Mouse (Mus musculus) neural tube, embryonic 11.5 days (tissue): ENCODE measurements around the gene BC017158. TPM values are rescaled to one million over a fixed set of nuclear protein-coding genes. Genes with fewer than 3 reads are reported as not detected.

Experiments
- ATAC-seq: fragments of 200-750 bp; cut with Nextera tagmentation; 2 replicates; pipeline ENCODE4 v1.8.0; 2017; ENCODE audit warnings: moderate number of reproducible peaks, mild to moderate bottlenecking, moderate TSS enrichment, moderate library complexity; ENCODE audit not compliant: insufficient read depth, low FRiP score, low TSS enrichment
- DNase-seq: peaks from one replicate; pipeline ENCODE4 v3.0.0-alpha.2; 2015; ENCODE audit warnings: low spot score
- H3K27ac ChIP-seq: fragments of 300-500 bp; sonication (generic); 2 replicates; pipeline ENCODE4 v1.5.1; 2014; ENCODE audit warnings: low read depth, mild to moderate bottlenecking, low read length
- H3K27me3 ChIP-seq: fragments of 300-500 bp; sonication (generic); 2 replicates; pipeline ENCODE4 v1.6.1; 2014; ENCODE audit warnings: mild to moderate bottlenecking, low read length, mixed read lengths; ENCODE audit not compliant: control insufficient read depth, insufficient read depth
- H3K36me3 ChIP-seq: fragments of 300-500 bp; sonication (generic); 2 replicates; pipeline ENCODE4 v1.6.1; 2014; ENCODE audit warnings: mild to moderate bottlenecking, low read length, moderate library complexity, mixed read lengths; ENCODE audit not compliant: control insufficient read depth, insufficient read depth
- H3K4me1 ChIP-seq: fragments of 300-500 bp; sonication (generic); 2 replicates; pipeline ENCODE4 v1.6.1; 2014; ENCODE audit warnings: low read length, mixed read lengths; ENCODE audit not compliant: control insufficient read depth, insufficient read depth
- H3K4me2 ChIP-seq: fragments of 300-500 bp; sonication (generic); 2 replicates; pipeline ENCODE4 v1.6.1; 2014; ENCODE audit warnings: low read depth, mild to moderate bottlenecking, moderate library complexity
- H3K4me3 ChIP-seq: fragments of 300-500 bp; sonication (generic); 2 replicates; pipeline ENCODE4 v1.5.1; 2014; ENCODE audit warnings: low read depth, low read length
- H3K9ac ChIP-seq: fragments of 300-500 bp; sonication (generic); 2 replicates; pipeline ENCODE4 v1.6.1; 2014; ENCODE audit warnings: mild to moderate bottlenecking, low read length
- H3K9me3 ChIP-seq: fragments of 300-500 bp; sonication (generic); 2 replicates; pipeline ENCODE4 v1.6.1; 2016; ENCODE audit warnings: low read length; ENCODE audit not compliant: control insufficient read depth
- WGBS: fragments of 180-500 bp; shearing (Covaris S2); extraction: QIAGEN DNeasy Blood & Tissue Kit; methylation state at CpG from one replicate; pipeline ENCODE4 v1.1.7; 2014; 5-methylcytosine and 5-hydroxymethylcytosine counted together
- polyA plus RNA-seq: library from polyadenylated mRNA; unstranded; fragments of >200 nt; fragmentation: Nextera tagmentation; extraction: Ambion mirVana; gene quantifications from 2 replicates; pipeline ENCODE4 v1.2.1, GENCODE M21; 2014

The BC017158 gene
- polyA plus RNA-seq, 1 experiment from 2014 or later: 24.2 TPM

DNA sequence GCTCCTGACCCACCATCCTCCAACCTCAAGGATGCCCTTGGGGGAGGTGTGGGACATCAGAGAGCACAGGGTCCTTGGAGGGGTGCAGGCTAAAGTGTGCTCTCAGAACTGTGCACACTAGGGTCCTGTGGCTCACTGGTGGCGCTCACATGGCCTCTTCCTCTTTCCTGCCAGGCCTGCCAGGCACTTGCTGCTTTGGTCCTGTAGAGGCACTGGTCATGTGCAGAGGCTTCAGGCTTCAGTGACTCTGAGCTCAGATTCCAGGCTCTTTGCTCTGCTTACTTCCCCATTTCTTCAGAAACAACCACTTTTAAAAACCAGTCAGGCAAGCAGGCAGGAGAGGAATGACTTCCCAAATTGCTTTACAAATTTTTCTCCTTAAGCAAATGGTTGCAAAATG is 34.9 kb upstream of the BC017158 start:
- Histone ChIP-seq H3K4me2 (no peak overlapping the region), H3K27ac (no peak overlapping the region), H3K36me3 (no peaks in the 10 kb centered on the region), H3K9me3 (no peaks in the 10 kb centered on the region), H3K9ac (no peak overlapping the region), H3K27me3 (no peaks in the 10 kb centered on the region), H3K4me3 (no peak overlapping the region), H3K4me1 (no peaks in the 10 kb centered on the region)
- no peak for ATAC-seq
- 94% methylated on average over 1 of the region's 1 CpGs for WGBS
- DNase-seq: no peak

DNA sequence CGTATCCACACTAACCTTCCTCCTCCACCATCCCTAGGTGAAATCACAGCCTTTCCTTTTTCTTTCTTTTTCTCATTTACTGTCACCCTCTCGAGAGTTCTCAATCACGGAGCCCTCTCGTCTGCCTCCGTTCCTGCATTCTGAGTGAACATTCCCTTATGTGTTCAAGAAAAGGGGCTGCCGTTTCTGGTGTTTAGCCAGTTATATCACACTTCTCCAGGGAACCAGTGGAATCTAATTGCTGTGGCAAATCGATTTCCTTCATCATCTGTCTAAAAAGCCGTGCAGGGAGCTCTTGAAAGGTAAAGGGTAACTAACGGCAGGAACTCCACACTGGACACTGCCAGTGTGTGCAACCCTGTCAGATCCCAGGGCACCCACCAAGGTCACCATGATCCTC is 33.0 kb upstream of the BC017158 start:
- Histone ChIP-seq H3K9ac (no peak overlapping the region), H3K36me3 (no peaks in the 10 kb centered on the region), H3K9me3 (no peaks in the 10 kb centered on the region), H3K4me1 (no peaks in the 10 kb centered on the region), H3K4me2 (no peak overlapping the region), H3K27ac (no peak overlapping the region), H3K4me3 (no peak overlapping the region), H3K27me3 (no peaks in the 10 kb centered on the region)
- DNase-seq: no peak
- 47% methylated on average over 9 of the region's 9 CpGs for WGBS
- ATAC-seq: no peak

DNA sequence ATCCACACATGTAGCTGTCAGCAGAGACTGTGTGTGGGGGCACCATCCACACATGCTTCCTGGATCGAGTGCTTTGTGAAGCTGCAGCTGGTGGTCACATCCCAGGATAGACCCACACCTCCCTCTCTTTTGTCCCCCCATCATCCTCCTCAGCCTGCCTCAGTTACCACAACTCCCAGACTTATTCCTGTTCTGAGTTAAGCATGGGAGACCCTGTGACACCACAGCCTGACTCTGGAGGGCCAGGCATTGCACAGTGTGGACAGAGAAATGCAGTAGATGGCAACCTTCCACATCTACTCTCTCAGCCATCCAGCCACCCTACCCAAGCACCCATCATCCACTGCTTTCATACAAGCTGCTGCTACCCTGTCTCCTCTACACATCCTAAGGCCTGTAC is 27.0 kb upstream of the BC017158 start:
- no peaks in the 10 kb centered on the region for H3K9me3 ChIP-seq
- no peak overlapping the region for H3K4me3 ChIP-seq
- no peaks in the 10 kb centered on the region for H3K27me3 ChIP-seq
- no peak overlapping the region for H3K9ac ChIP-seq
- ATAC-seq: no peak
- WGBS: 93% methylated on average over 1 of the region's 1 CpGs
- H3K36me3 ChIP-seq: no peaks in the 10 kb centered on the region
- H3K4me1 ChIP-seq: no peaks in the 10 kb centered on the region
- DNase-seq: no peak
- H3K4me2 ChIP-seq: no peak overlapping the region
- no peak overlapping the region for H3K27ac ChIP-seq

DNA sequence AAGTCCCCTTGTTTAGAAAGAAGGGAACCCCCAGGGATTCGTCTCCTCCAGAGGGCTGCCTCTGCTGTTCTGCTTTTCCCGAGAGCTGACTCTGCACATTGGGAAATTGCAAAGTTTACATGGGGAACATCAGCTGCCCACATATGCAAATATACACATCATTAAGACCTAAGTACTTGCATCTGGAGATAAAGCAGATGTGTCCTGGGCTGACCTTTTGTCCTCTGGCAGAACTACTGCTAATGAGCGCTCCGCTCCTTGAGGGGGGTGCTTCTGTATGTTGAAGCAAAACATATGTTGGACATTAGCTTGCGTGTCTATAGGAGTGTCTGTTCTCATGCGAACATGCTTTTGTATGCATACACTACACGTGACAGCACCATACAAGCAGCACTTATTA is 23.3 kb upstream of the BC017158 start:
- no peak for ATAC-seq
- H3K4me3 ChIP-seq: no peak overlapping the region
- H3K4me2 ChIP-seq: no peak overlapping the region
- no peaks in the 10 kb centered on the region for H3K9me3 ChIP-seq
- no peaks in the 10 kb centered on the region for H3K27me3 ChIP-seq
- DNase-seq: no peak
- 75% methylated on average over 7 of the region's 7 CpGs for WGBS
- H3K4me1 ChIP-seq: no peaks in the 10 kb centered on the region
- no peak overlapping the region for H3K9ac ChIP-seq
- H3K36me3 ChIP-seq: no peaks in the 10 kb centered on the region
- no peak overlapping the region for H3K27ac ChIP-seq

DNA sequence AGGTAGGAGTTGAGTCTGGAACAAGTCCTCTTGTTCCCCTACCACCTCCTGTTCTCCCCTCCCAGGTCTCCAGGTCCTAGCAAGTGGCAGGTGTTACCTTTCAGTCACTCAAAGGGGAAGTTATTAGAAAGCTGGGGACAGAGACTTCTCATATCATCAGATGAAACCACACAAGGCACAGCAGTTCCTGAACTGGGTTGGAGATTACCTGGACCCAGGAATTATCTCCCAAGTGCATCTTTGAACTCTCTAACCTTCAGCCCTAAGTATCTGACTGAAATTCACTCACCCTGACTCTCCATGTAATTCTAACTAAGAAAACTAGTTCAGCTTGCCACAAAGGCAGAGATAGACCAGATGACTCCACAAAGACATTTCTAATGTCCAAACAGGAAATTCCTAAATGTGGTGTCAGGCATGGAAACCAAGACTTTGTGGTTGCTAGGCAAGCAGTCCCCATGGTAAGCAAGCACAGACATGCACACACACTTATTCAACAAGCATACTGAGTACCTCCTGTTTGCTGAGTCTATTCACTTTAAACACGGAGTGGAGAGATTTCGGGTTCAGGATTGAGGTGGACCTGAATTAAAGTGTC is 22.3 kb upstream of the BC017158 start:
- no peaks in the 10 kb centered on the region for H3K36me3 ChIP-seq
- H3K4me2 ChIP-seq: no peak overlapping the region
- H3K27me3 ChIP-seq: no peaks in the 10 kb centered on the region
- no peaks in the 10 kb centered on the region for H3K4me1 ChIP-seq
- 86% methylated on average over 2 of the region's 2 CpGs for WGBS
- H3K4me3 ChIP-seq: no peak overlapping the region
- H3K27ac ChIP-seq: no peak overlapping the region
- no peak overlapping the region for H3K9ac ChIP-seq
- ATAC-seq (no peak), DNase-seq (no peak)
- H3K9me3 ChIP-seq: no peaks in the 10 kb centered on the region

DNA sequence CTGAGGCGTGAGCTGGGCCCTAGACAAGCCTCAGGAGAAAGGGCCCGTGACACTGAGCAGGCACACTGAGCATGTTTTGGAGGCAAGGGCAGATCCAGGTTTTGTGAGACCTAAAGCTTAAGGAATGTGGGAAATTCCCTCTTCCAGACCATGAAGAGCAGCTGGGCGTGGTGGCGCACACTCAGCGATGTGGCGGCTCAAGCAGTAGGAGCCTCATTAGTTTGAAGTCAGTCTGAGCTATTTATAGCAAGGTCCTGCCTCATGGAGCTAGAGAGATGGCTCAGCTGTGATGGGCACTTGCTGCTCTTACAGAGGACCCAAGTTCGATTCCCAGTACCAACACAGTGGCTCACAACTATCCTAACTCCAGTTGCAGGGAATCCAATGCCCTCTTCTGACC is 21.2 kb upstream of the BC017158 start:
- ATAC-seq (no peak), DNase-seq (no peak)
- Histone ChIP-seq H3K4me1 (no peaks in the 10 kb centered on the region), H3K9me3 (no peaks in the 10 kb centered on the region), H3K4me2 (no peak overlapping the region), H3K36me3 (no peaks in the 10 kb centered on the region), H3K4me3 (no peak overlapping the region), H3K9ac (no peak overlapping the region), H3K27me3 (no peaks in the 10 kb centered on the region), H3K27ac (no peak overlapping the region)
- 90% methylated on average over 7 of the region's 7 CpGs for WGBS

DNA sequence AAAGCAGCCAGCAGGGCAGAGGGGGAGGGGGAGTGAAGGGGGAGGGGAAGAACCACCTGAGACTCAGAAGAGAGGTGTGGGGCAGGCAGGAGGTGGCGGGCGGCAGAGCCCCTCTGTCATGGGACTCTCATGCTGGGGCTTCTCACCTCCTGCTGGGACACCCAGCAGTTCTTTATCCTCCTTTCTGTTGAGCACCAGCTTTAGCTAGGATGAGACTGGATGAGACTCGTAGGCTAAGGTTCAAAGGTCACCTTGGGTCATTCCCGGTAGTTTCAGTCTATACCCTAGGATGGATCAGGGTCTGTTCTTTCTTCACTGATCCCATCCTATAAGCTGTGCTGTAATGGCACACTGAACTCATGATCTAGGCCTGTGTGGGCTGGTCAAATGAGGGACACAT is 19.0 kb upstream of the BC017158 start:
- Histone ChIP-seq H3K27me3 (no peaks in the 10 kb centered on the region), H3K4me1 (no peaks in the 10 kb centered on the region), H3K36me3 (no peaks in the 10 kb centered on the region), H3K4me2 (no peak overlapping the region), H3K9me3 (no peaks in the 10 kb centered on the region), H3K4me3 (no peak overlapping the region), H3K9ac (no peak overlapping the region), H3K27ac (no peak overlapping the region)
- no peak for DNase-seq
- WGBS: 54% methylated on average over 4 of the region's 4 CpGs
- ATAC-seq: no peak

DNA sequence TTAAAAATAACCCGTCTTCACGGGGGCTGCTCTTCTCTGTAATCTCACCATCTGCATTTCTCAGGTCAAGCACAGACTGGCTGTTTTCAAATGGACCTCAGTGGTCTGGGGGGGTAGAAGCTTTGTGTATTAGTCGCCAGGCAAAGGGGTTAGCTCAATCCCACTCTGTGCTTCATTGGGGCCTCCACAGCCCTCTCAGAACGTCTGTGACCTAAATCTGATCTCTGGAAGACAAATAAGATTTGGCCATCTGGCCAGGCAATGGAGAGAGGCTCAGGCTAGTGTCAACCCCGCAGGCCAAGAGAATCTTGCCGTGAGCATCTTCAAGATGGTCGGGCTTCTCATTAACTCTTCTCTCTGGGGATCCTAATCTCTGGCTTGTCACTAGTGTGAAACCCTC is 16.5 kb upstream of the BC017158 start:
- no peaks in the 10 kb centered on the region for H3K9me3 ChIP-seq
- H3K27me3 ChIP-seq: no peaks in the 10 kb centered on the region
- no peak overlapping the region for H3K9ac ChIP-seq
- no peak for ATAC-seq
- H3K36me3 ChIP-seq: no peaks in the 10 kb centered on the region
- H3K4me1 ChIP-seq: no peaks in the 10 kb centered on the region
- 79% methylated on average over 7 of the region's 7 CpGs for WGBS
- DNase-seq: no peak
- H3K4me2 ChIP-seq: no peak overlapping the region
- H3K27ac ChIP-seq: no peak overlapping the region
- H3K4me3 ChIP-seq: no peak overlapping the region

DNA sequence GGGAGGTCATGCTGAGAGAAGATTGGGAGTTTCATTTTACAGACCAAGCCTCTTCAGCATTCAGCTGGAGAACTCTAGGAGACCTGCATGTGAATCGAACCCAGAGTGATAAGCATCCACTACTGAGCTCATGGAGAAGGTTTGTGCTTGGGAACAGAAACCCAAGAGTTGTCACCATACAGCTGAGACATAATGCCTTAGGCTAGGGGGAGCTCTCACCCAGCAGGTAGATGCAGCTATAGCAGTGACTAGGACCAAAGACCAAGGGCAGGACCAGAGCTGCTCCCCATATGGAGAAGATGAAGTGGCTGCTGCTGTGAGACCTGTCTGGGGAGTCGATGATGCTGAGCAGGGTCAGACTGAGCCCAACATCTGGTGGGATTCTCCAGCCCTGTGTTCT is 15.6 kb upstream of the BC017158 start:
- Histone ChIP-seq H3K27me3 (no peaks in the 10 kb centered on the region), H3K9ac (no peak overlapping the region), H3K27ac (no peak overlapping the region), H3K4me3 (no peak overlapping the region), H3K36me3 (no peaks in the 10 kb centered on the region), H3K4me1 (no peaks in the 10 kb centered on the region), H3K9me3 (no peaks in the 10 kb centered on the region), H3K4me2 (no peak overlapping the region)
- WGBS: 89% methylated on average over 2 of the region's 2 CpGs
- DNase-seq (no peak), ATAC-seq (no peak)
